Comparison of ENCODE assay signal across 8 mouse cellular contexts in the genomic region with DNA sequence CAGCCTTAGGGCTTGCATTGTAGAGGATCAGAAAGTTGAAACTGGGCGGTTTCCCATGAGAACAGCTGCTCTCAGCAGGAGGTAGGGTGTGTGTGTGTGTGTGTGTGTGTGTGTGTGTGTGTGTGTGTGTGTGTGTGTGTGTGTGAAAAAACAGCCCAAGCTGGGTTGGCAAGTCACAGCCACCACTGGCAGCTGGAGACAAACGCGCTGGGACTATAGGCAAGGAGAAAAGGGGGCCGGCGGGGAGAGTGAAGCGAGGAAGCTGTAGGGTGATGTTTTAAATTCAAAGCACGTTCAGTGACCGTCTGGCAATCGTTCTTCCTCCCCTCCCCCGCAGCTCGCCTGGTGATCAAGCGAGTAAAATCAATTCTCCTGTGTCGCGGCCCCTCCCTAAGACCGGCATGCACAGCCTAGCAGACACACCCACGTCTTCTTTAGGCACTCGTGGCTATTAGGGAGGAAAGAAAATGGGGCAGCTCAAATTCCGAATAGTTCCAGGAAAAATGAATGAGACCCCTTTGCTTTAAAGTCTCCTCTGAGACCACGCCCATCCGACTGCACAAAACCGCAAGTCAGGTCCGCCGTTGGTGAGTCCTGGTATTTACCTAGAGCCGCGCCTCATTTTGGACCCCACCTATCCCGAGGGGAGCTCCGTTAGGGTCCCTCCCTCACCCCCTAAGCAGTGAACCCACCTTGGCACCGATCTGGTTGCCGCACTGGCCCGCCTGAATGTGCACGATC. TPM values are rescaled to one million over a fixed set of nuclear protein-coding genes. Genes with fewer than 3 reads are reported as not detected.
DNase-seq lines count a peak whose midpoint lies in the region; ATAC-seq and TF ChIP-seq lines count a peak whose summit lies in the region.

No protein-coding gene starts in this region.

- intact Hi-C loops in gastrocnemius, postnatal 14 days (cut with DNase I; ENCODE audit: low total_unique reads) = no loop called here

- TF ChIP-seq EP300 in liver, embryonic 14.5 days (IDR thresholded peaks at IDR 0.05; ENCODE audit: low read depth) = no peak

- H3K36me3 ChIP-seq in heart, embryonic 10.5 days = peaks cover 8% of the 10 kb centered on the region; the same call in 1 of the 2 replicates
- no peaks in the 10 kb centered on the region for H3K36me3 ChIP-seq in kidney, embryonic 15.5 days
- H3K36me3 ChIP-seq in liver, embryonic 14.5 days (replicated peaks; ENCODE audit: control insufficient read depth, insufficient read depth, low read depth) = no peaks in the 10 kb centered on the region
- peaks cover 24% of the 10 kb centered on the region for H3K36me3 ChIP-seq in neural tube, embryonic 12.5 days

- H3K9me3 ChIP-seq in heart, embryonic 10.5 days = no peaks in the 10 kb centered on the region
- no peaks in the 10 kb centered on the region for H3K9me3 ChIP-seq in kidney, embryonic 15.5 days (replicated peaks)
- H3K9me3 ChIP-seq in liver, embryonic 14.5 days (ENCODE audit: control insufficient read depth, low read length) = no peaks in the 10 kb centered on the region
- no peaks in the 10 kb centered on the region for H3K9me3 ChIP-seq in neural tube, embryonic 12.5 days

- DNase-seq in gastrocnemius, postnatal 14 days = peak; percentile 22
- no peak for DNase-seq in gastrocnemius, adult 18-20 months (ENCODE audit: low spot score)
- peak; percentile 79 for DNase-seq in heart, embryonic 10.5 days (ENCODE audit: low spot score)
- DNase-seq in liver, embryonic 14.5 days (ENCODE audit: low read depth in 3 of 3, low spot score in 3 of 3) = no peak
- peak; percentile 40 to 41 for DNase-seq in thymus, postnatal 10 days (ENCODE audit: low spot score in 2 of 2)

- no peak for TF ChIP-seq CTCF in liver, embryonic 14.5 days (IDR thresholded peaks at IDR 0.05; ENCODE audit: low read depth)

- WGBS in heart, embryonic 10.5 days = under 1% methylated on average over 31 of the region's 31 CpGs
- WGBS in kidney, embryonic 15.5 days = under 1% methylated on average over 30 of the region's 31 CpGs
- WGBS in liver, embryonic 14.5 days (ENCODE audit: insufficient replicate concordance) = 2% methylated on average over 31 of the region's 31 CpGs
- under 1% methylated on average over 31 of the region's 31 CpGs for WGBS in neural tube, embryonic 12.5 days

- peak overlapping the region; percentile 89 for H3K27ac ChIP-seq in heart, embryonic 10.5 days
- H3K27ac ChIP-seq in kidney, embryonic 15.5 days = peak overlapping the region; percentile 88
- H3K27ac ChIP-seq in liver, embryonic 14.5 days = no peak overlapping the region
- peak overlapping the region; percentile 99 for H3K27ac ChIP-seq in neural tube, embryonic 12.5 days

- H3K9ac ChIP-seq in kidney, embryonic 15.5 days = peak overlapping the region; percentile 60
- H3K9ac ChIP-seq in liver, embryonic 14.5 days (replicated peaks) = no peak overlapping the region
- peak overlapping the region; percentile 91 for H3K9ac ChIP-seq in neural tube, embryonic 12.5 days

- ATAC-seq in common myeloid progenitor, adult 5-6 weeks (replicated peaks; ENCODE audit: low read depth, poor library complexity, severe bottlenecking) = peak; percentile 37
- ATAC-seq in kidney, embryonic 15.5 days (replicated peaks; ENCODE audit: low FRiP score) = peak; percentile 43
- ATAC-seq in liver, embryonic 14.5 days (ENCODE audit: insufficient read depth) = no peak
- peak; percentile 26 for ATAC-seq in neural tube, embryonic 12.5 days (ENCODE audit: low FRiP score, low read depth)

- 0 out of 2 replicates have a peak, but pooled peaks cover 4% of the 10 kb centered on the region for H3K27me3 ChIP-seq in heart, embryonic 10.5 days (ENCODE audit: insufficient read depth, poor library complexity, severe bottlenecking)
- H3K27me3 ChIP-seq in kidney, embryonic 15.5 days = peaks cover 28% of the 10 kb centered on the region
- peaks cover 55% of the 10 kb centered on the region for H3K27me3 ChIP-seq in liver, embryonic 14.5 days (ENCODE audit: control insufficient read depth, insufficient read depth, low read length)
- no peaks in the 10 kb centered on the region for H3K27me3 ChIP-seq in neural tube, embryonic 12.5 days (replicated peaks)

- H3K4me1 ChIP-seq in heart, embryonic 10.5 days = peaks cover 40% of the 10 kb centered on the region
- H3K4me1 ChIP-seq in kidney, embryonic 15.5 days = peaks cover 58% of the 10 kb centered on the region
- H3K4me1 ChIP-seq in liver, embryonic 14.5 days (replicated peaks; ENCODE audit: control insufficient read depth in 2 of 2, insufficient read depth in 2 of 2, low read length in 1 of 2) = peaks cover 0 to 12% of the 10 kb centered on the region in 2 experiments; a peak in 2 of 4 replicates
- peaks cover 23% of the 10 kb centered on the region for H3K4me1 ChIP-seq in neural tube, embryonic 12.5 days

- H3K4me3 ChIP-seq in heart, embryonic 10.5 days = peak overlapping the region; percentile 80
- peak overlapping the region; percentile 71 for H3K4me3 ChIP-seq in kidney, embryonic 15.5 days (replicated peaks)
- H3K4me3 ChIP-seq in liver, embryonic 14.5 days (ENCODE audit: insufficient read depth in 1 of 2, low read depth in 2 of 2, low read length in 2 of 2) = peak overlapping the region; percentile 19 to 62
- H3K4me3 ChIP-seq in neural tube, embryonic 12.5 days = peak overlapping the region; percentile 79

- H3K4me2 ChIP-seq in kidney, embryonic 15.5 days = peak overlapping the region; percentile 88
- peak overlapping the region; percentile 51 for H3K4me2 ChIP-seq in liver, embryonic 14.5 days (ENCODE audit: low read depth)
- peak overlapping the region; percentile 81 for H3K4me2 ChIP-seq in neural tube, embryonic 12.5 days (replicated peaks)

RNA-seq across cellular contexts. Expression of gene Tubb2b, which starts 0.6 kb away (rescaled TPM):
- total RNA-seq in gastrocnemius, postnatal 14 days (2021) = 1 to 10 TPM; 5.8 to 7.5 TPM
- total RNA-seq in gastrocnemius, adult 18-20 months (2021) = 1 to 10 TPM; 1.6 to 2.8 TPM
- total RNA-seq in common myeloid progenitor, adult 5-6 weeks (2017) = not detected in 2 replicates
- 18.8 and 30.7 TPM in 2 replicates for polyA plus RNA-seq in heart, embryonic 10.5 days (2016; fragmentation: Nextera tagmentation; extraction: Ambion mirVana)
- 29.3 and 36.6 TPM in 2 replicates for polyA plus RNA-seq in kidney, embryonic 15.5 days (2015; fragmentation: Nextera tagmentation; extraction: Ambion mirVana)
- 2.7 and 7.1 TPM in 2 replicates for polyA plus RNA-seq in liver, embryonic 14.5 days (2012; rRNA removed)
- polyA plus RNA-seq in liver, embryonic 14.5 days (2014; fragmentation: Nextera tagmentation; extraction: Ambion mirVana) = 0.29 and 0.49 TPM in 2 replicates
- polyA plus RNA-seq in neural tube, embryonic 12.5 days (2016; fragmentation: Nextera tagmentation; extraction: Ambion mirVana) = 425 and 501 TPM in 2 replicates

RNA-seq across cellular contexts. Expression of gene Psmg4, which starts 33.1 kb away (rescaled TPM):
- 10 to 100 TPM; 26.0 to 26.9 TPM for total RNA-seq in gastrocnemius, postnatal 14 days (2021)
- 10 to 100 TPM; 14.8 to 23.0 TPM for total RNA-seq in gastrocnemius, adult 18-20 months (2021)
- total RNA-seq in common myeloid progenitor, adult 5-6 weeks (2017) = 189 and 240 TPM in 2 replicates
- 66.6 and 70.3 TPM in 2 replicates for polyA plus RNA-seq in heart, embryonic 10.5 days (2016; fragmentation: Nextera tagmentation; extraction: Ambion mirVana)
- polyA plus RNA-seq in kidney, embryonic 15.5 days (2015; fragmentation: Nextera tagmentation; extraction: Ambion mirVana) = 79.0 and 88.7 TPM in 2 replicates
- polyA plus RNA-seq in liver, embryonic 14.5 days (2012; rRNA removed) = 33.7 and 45.0 TPM in 2 replicates
- 39.0 and 41.1 TPM in 2 replicates for polyA plus RNA-seq in liver, embryonic 14.5 days (2014; fragmentation: Nextera tagmentation; extraction: Ambion mirVana)
- 96.9 and 101 TPM in 2 replicates for polyA plus RNA-seq in neural tube, embryonic 12.5 days (2016; fragmentation: Nextera tagmentation; extraction: Ambion mirVana)

RNA-seq across cellular contexts. Expression of gene Tubb2a, which starts 51.8 kb away (rescaled TPM):
- total RNA-seq in gastrocnemius, postnatal 14 days (2021) = 10 to 100 TPM; 19.3 to 24.4 TPM
- 10 to 100 TPM; 10.0 to 17.1 TPM for total RNA-seq in gastrocnemius, adult 18-20 months (2021)
- 8.1 and 15.1 TPM in 2 replicates for total RNA-seq in common myeloid progenitor, adult 5-6 weeks (2017)
- polyA plus RNA-seq in heart, embryonic 10.5 days (2016; fragmentation: Nextera tagmentation; extraction: Ambion mirVana) = 99.4 and 115 TPM in 2 replicates
- 102 and 132 TPM in 2 replicates for polyA plus RNA-seq in kidney, embryonic 15.5 days (2015; fragmentation: Nextera tagmentation; extraction: Ambion mirVana)
- 70.6 and 74.3 TPM in 2 replicates for polyA plus RNA-seq in liver, embryonic 14.5 days (2012; rRNA removed)
- polyA plus RNA-seq in liver, embryonic 14.5 days (2014; fragmentation: Nextera tagmentation; extraction: Ambion mirVana) = 44.5 and 53.7 TPM in 2 replicates
- polyA plus RNA-seq in neural tube, embryonic 12.5 days (2016; fragmentation: Nextera tagmentation; extraction: Ambion mirVana) = 960 and 968 TPM in 2 replicates

Comparison
In these comparisons a context has a peak if more than half of its experiments do, and no peak if none do; other contexts are left out.
1. DNase-seq: peak in gastrocnemius, postnatal 14 days (single experiment), heart, embryonic 10.5 days (single experiment) and thymus, postnatal 10 days (2 of 2); none in gastrocnemius, adult 18-20 months (single experiment) and liver, embryonic 14.5 days (0 of 3).
2. RNA of gene Tubb2b, which starts 0.6 kb away (polyA plus RNA-seq): 425 to 501 TPM in neural tube, embryonic 12.5 days; 29.3 to 36.6 TPM in kidney, embryonic 15.5 days, 18.8 to 30.7 TPM in heart, embryonic 10.5 days and 0.29 to 7.1 TPM in liver, embryonic 14.5 days; every median in the first group is over 10 times any median in the second.
3. Peak in every context shown above with its lines, with median percentiles within 50 percentile points of each other: H3K4me3 ChIP-seq and H3K4me2 ChIP-seq.